Mouse (Mus musculus) lung, embryonic 16.5 days (tissue): ENCODE measurements around the gene Gm5941. TPM values are rescaled to one million over a fixed set of nuclear protein-coding genes. Genes with fewer than 3 reads are reported as not detected.
A peak's percentile ranks its signal among the peaks of the same experiment; 100 is the strongest.
"Not testable (repeated sequence)": the region's sequence is repeated elsewhere in the genome, so short reads cannot be mapped to it uniquely, and the experiment has no call there.

Experiments
- ATAC-seq: fragments of 200-750 bp; cut with Nextera tagmentation; 2 replicates; pipeline ENCODE4 v1.8.0; 2017; ENCODE audit warnings: low read depth, mild to moderate bottlenecking, moderate library complexity
- H3K27ac ChIP-seq: fragments of 300-500 bp; sonication (generic); 2 replicates; pipeline ENCODE4 v1.5.1; 2014; ENCODE audit warnings: mild to moderate bottlenecking, control low read depth, low read length
- H3K27me3 ChIP-seq: fragments of 300-500 bp; sonication (generic); 2 replicates; pipeline ENCODE4 v1.6.1; 2014; ENCODE audit warnings: low read depth, low read length, mixed read lengths; ENCODE audit not compliant: control insufficient read depth, insufficient read depth
- H3K36me3 ChIP-seq: fragments of 300-500 bp; sonication (generic); 2 replicates; pipeline ENCODE4 v1.6.1; 2014; ENCODE audit warnings: low read length; ENCODE audit not compliant: control insufficient read depth, insufficient read depth
- H3K4me1 ChIP-seq: fragments of 300-500 bp; sonication (generic); replicated peaks from 2 replicates; pipeline ENCODE4 v1.6.1; 2014; ENCODE audit warnings: low read length, mixed read lengths; ENCODE audit not compliant: control insufficient read depth, insufficient read depth
- H3K4me2 ChIP-seq: fragments of 300-500 bp; sonication (generic); 2 replicates; pipeline ENCODE4 v1.6.1; 2014; ENCODE audit warnings: low read depth, low read length, control low read depth
- H3K4me3 ChIP-seq: fragments of 300-500 bp; sonication (generic); 2 replicates; pipeline ENCODE4 v1.5.1; 2014; ENCODE audit warnings: mild to moderate bottlenecking, low read length, control low read depth
- H3K9ac ChIP-seq: fragments of 300-500 bp; sonication (generic); 2 replicates; pipeline ENCODE4 v1.6.1; 2014; ENCODE audit warnings: low read length, control low read depth
- H3K9me3 ChIP-seq: fragments of 300-500 bp; sonication (generic); 2 replicates; pipeline ENCODE4 v1.6.1; 2016; ENCODE audit warnings: low read length; ENCODE audit not compliant: control insufficient read depth
- WGBS: fragments of 180-500 bp; shearing (Covaris S2); extraction: QIAGEN DNeasy Blood & Tissue Kit; methylation state at CpG from one replicate; pipeline ENCODE4 v1.1.7; 2014; 5-methylcytosine and 5-hydroxymethylcytosine counted together
- polyA plus RNA-seq: library from polyadenylated mRNA; unstranded; fragments of >200 nt; fragmentation: Nextera tagmentation; extraction: Ambion mirVana; gene quantifications from 2 replicates; pipeline ENCODE4 v1.2.1, GENCODE M21; 2015

Gene Gm5941
- polyA plus RNA-seq: not detected in 2 replicates

DNA sequence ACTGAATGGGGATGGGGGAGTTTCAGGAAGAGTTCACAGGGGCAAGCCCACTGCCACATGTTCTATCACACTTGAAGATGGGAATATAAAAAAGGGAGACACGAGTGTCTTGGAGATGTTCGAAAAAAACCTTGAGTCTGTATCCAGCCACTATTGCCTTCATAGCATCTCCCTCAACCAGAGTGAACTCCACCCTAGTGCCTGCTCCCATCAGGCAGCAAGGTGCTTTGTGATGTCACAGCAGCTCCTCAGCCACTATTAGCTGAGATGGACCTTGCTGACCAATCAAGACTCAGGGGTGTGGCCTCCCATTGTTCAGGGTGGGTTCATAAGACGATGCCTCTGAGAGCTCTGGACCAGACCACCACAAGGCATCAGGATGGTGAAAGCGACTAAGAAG is at the start of gene Gm5941:
Gm5941 (plus strand) TSS at position 301 of the 400 bp plus-strand sequence.
- not testable (repeated sequence) for H3K4me1 ChIP-seq, H3K4me3 ChIP-seq, H3K36me3 ChIP-seq, H3K27me3 ChIP-seq, H3K27ac ChIP-seq, ATAC-seq, H3K4me2 ChIP-seq, H3K9me3 ChIP-seq, H3K9ac ChIP-seq
- WGBS: 85% methylated on average over 4 of the region's 4 CpGs

DNA sequence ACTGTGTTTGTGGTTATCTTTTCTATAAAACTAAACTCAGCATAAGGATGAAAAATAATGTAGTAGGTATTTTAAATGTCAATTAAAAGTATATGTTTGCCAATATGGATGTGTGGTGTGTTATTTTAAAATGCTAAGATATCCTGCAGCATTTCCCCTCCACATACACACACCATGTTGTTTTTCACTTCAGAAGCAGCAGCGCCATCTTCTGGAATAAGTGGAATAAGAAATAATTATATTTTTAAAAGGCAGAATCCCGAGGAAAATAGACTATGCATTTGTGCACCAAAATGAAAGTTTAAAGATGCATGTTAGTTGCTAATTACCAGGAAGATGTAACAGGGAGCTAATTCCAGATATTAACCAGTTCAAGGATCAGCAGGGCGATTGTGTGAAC is 29.3 kb upstream of the Gm5941 start:
- Histone ChIP-seq H3K36me3 (no peaks in the 10 kb centered on the region), H3K27me3 (no peaks in the 10 kb centered on the region)
- WGBS: 23% methylated on average over 3 of the region's 3 CpGs

DNA sequence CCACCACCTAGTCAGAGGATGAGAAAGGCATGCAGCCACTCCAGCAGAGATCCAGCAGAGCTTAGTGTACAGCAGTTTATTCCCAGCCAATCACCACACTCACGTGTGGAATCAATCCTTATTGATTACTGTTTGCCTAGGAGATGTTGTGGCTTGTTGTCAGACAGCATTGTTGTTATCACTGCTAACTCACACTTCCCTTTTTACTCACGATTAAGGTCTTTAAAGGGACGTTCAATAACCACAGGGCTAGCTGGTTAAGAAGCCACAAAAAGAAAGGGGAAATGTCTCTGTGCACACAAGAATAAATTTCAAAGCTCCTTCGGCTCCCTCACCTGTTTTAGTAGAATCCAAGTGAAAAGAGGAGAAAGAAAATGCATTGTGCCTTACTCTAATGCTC is 25.0 kb upstream of the Gm5941 start:
- H3K9ac ChIP-seq: no peak overlapping the region
- 59% methylated on average over 4 of the region's 4 CpGs for WGBS
- H3K27me3 ChIP-seq: no peaks in the 10 kb centered on the region
- H3K4me2 ChIP-seq: no peak overlapping the region
- no peak for ATAC-seq
- no peak overlapping the region for H3K27ac ChIP-seq
- H3K4me1 ChIP-seq: no peaks in the 10 kb centered on the region
- no peak overlapping the region for H3K4me3 ChIP-seq
- H3K36me3 ChIP-seq: no peaks in the 10 kb centered on the region
- H3K9me3 ChIP-seq: no peaks in the 10 kb centered on the region

More for the DNA sequence above, 29.3 kb upstream of the Gm5941 start:
- Histone ChIP-seq H3K9ac (no peak overlapping the region), H3K4me2 (no peak overlapping the region), H3K9me3 (no peaks in the 10 kb centered on the region), H3K27ac (no peak overlapping the region), H3K4me3 (no peak overlapping the region), H3K4me1 (no peaks in the 10 kb centered on the region)
- ATAC-seq: no peak

DNA sequence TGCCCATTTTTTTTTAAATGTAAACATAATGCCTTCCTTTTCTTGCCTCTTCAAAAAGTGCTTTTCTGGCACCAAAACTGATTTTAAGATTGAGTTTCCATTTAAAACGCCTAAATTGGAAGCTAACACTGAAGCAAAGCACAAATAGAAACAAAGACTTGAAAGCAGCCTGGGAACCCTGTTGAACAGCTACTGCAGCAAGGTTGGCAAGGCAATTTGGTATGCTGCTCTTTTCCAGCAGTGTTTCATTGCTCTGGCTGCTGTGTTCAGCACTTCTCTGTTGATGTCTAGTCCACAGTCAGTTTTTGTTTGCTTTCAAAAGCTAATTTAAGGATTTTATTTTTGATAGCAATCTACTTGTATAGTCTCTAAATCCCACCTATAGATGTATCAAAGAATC is 8.5 kb downstream of the Gm5941 start:
- ATAC-seq: no peak
- Histone ChIP-seq H3K27ac (no peak overlapping the region), H3K36me3 (no peaks in the 10 kb centered on the region), H3K9me3 (no peaks in the 10 kb centered on the region), H3K4me3 (no peak overlapping the region), H3K4me2 (no peak overlapping the region), H3K9ac (no peak overlapping the region), H3K27me3 (no peaks in the 10 kb centered on the region), H3K4me1 (no peaks in the 10 kb centered on the region)
- 20% methylated on average over 1 of the region's 1 CpGs for WGBS

DNA sequence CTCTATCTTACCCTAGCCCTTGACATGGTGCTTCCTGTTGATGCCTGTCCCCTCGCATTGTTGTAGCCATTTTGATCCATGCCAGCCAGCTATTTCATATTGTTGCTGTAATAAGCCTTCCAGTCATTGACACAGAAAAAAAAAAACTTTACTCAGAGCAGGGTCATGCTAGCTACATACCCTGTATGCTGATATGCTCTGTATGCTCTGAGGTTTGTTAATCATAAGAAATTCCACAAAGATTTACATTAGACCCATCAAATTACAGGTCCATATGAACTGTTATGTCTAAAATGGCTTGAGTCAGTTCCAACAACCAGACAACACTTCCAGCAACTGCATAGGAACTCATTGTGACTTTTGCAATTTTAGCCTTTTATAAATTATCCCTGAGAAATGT is 38.1 kb downstream of the Gm5941 start:
- Histone ChIP-seq H3K27me3 (no peaks in the 10 kb centered on the region), H3K4me1 (no peaks in the 10 kb centered on the region), H3K4me3 (no peak overlapping the region), H3K36me3 (no peaks in the 10 kb centered on the region), H3K27ac (no peak overlapping the region), H3K9ac (no peak overlapping the region), H3K4me2 (no peak overlapping the region), H3K9me3 (no peaks in the 10 kb centered on the region)
- ATAC-seq: peak; percentile 59; the same call in 1 of the 2 replicates
- 50% methylated on average over 1 of the region's 1 CpGs for WGBS

Other genes starting within 250 kb of the Gm5941 start
- gene Mageb18, start 109.6 kb downstream of the Gm5941 start, polyA plus RNA-seq: not detected in 2 replicates